Mouse (Mus musculus) liver, embryonic 14.5 days (tissue): ENCODE data around the gene Zfp146.
"Not testable (repeated sequence)": the region's sequence is repeated elsewhere in the genome, so short reads cannot be mapped to it uniquely, and the experiment has no call there.

ENCODE experiments used
- CTCF ChIP-seq: IDR thresholded peaks from 2 replicates; pipeline ENCODE4 v1.5.1; 2016; ENCODE audit warnings: antibody characterized with exemption, low read depth, control low read depth
- EP300 ChIP-seq: IDR thresholded peaks from 2 replicates; pipeline ENCODE4 v1.6.1; 2016; ENCODE audit warnings: antibody characterized with exemption, low read depth

DNA sequence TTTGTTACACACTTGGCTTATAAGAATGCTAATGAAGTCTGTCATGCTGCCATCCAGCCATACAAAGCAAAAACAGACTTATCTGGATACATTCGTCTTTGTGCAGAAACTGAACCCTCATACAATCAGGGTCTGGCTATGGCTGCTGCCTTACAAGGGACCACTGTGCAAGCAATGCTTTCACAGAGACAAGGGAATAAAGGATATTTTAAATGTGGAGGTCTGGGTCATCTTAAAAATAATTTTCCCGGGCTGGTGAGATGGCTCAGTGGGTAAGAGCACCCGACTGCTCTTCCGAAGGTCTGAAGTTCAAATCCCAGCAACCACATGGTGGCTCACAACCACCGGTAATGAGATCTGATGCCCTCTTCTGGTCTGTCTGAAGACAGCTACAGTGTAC lies 36.8 kb upstream of the Zfp146 start:
- not testable (repeated sequence) for TF ChIP-seq CTCF, EP300
